Mouse (Mus musculus) adrenal gland, adult (tissue): ENCODE measurements at regions not wholly inside any gene's neighbourhood (a gene's known extent, or its start where the extent isn't known, plus 50 kb on each side); places are given as distances from the start of the nearest gene placed in this dataset.
A peak's percentile ranks its signal among the peaks of the same experiment; 100 is the strongest.
"Not testable (repeated sequence)": the region's sequence is repeated elsewhere in the genome, so short reads cannot be mapped to it uniquely, and the experiment has no call there.

ENCODE experiments used
- DNase-seq, 2 experiments: peaks; one replicate each; pipeline ENCODE4 v3.0.0; 2022 to 2023; ENCODE audit warnings: low spot score in 1 of 2; ENCODE audit not compliant: inconsistent age in 2 of 2

DNA sequence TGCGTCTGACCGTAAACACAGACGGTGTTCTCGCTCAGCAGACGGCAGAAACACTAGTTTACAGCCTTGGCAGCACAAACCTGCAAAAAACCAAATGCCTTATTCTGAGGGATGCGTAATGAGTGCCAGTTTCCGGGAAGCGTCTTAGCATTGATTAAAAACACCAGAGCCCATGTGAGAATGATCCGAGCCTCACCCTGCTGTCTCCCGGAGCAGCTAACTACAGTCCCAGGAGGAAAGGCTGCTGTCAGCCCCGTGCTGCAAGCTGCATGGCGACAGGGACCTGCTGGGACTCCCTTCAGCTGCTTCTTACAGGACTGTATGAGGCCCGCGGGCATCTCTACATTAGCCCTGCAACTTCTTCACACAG is 189.7 kb downstream of the Med10 start:
- no peak for DNase-seq

DNA sequence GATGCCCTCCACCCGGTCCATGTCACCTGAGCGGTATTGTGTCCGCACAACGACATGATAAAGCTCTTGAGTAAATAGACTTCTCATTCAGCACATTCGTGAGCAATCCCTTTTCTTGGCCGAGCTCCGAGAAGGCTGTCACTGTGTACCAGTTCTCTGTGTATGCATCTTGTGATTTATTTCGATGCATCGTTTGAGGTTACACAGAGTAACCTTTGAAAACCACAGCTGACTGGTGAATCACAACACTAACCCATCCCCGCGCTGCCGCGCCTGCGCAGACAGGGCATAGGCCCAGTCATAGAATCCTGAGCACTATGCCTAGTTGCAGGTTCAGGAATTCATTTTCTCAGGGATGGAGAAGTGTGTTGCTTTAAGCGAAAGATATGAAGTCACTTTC is 201.4 kb downstream of the Med10 start:
- peak; percentile 42 to 52 for DNase-seq

DNA sequence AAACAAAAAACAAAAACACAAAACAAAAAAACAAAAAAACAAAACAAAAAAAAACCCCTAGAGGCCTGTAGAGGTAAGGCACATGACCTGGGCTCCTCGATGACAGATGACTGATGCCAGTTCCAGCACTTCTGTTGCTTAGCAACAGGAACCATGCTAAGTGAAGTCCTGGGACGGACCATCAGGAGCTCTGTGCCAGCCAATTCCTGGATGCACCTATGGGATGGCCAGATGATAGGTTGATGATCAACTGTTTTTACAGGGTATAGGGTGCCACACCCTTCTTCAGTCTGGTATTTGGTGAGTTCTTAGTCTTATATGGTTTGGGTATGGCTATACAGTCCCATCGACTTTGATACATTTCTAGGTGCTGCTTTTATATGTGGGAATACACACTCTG is 209.9 kb downstream of the Med10 start:
- DNase-seq: no peak

DNA sequence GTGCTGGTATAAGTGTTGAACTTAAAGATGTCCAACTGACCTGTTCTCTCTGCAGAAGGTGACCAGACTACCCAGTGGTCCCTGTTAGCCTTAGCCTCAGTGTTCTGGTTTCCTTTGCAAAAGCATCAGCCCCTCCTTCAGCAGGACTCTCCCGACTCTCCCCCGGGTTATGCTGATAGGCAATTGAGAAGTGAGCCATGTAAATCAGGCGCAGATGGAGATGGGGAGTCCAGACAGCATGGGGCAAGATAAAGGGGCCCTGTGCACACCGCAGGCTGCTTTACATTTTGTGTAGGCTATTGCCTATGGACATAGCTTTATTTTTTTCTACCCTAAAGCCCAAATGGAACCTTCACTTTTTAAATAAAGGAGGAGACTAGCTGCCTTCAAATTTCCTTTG is 213.0 kb downstream of the Med10 start:
- DNase-seq: no peak

DNA sequence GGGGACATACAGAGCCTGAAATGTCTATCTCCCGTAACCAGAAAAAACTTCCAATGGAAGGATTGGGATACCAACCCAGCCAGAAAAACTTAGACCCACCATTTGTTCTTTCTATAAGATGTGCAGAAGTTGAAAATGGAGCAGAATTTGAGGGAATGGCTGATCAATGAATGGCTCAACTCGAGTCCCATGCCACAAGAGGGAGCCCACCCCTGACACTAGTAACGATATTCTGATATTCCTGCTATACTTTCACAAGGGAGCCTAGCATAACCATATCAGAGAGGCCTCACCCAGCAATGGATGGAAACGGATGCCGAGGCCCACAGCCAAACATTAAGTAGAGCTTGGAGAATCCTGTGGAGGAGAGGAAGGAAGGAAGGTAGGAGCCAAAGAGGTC is 215.3 kb downstream of the Med10 start:
- DNase-seq: no peak

DNA sequence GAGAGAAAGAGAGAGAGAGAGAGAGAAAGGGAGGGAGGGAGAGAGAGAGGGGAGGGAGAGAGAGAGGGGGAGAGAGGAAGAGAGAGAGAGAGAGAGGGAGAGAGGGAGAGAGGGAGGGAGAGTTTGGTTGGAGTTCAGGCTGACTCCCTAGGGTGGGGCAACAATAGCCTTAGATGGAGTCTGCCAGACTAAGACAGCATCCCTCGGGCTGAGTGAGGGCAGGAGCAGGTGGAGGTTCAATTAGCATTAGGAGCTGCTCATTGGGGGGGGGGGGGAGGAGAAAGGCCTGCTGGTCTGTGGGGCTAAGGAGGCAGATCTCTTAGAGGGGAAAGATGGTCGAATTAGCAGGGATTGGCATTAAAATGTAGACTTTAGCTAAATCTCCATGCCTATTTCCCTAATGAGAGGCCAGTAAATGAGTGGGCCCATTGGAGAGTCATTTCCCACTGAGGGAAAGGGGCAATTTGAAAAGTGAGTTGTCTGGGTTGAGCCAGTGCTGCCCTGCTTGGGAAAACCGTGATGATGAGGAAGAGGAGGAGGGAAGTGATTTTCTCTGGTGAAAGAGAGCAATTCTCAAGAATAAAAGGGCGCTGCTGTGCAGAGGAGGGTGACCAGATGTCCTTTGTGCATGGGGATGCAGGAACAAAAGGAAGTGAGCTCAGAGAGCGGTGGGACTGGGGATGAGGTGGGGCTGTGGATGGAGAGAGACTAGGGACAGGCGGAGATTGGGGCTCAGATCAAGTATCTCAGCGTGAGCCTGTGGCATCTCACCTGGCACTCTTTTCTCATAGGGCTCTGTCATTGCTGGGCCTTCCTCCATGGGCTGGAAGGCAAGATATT is 218.0 kb downstream of the Med10 start:
- no peak for DNase-seq

DNA sequence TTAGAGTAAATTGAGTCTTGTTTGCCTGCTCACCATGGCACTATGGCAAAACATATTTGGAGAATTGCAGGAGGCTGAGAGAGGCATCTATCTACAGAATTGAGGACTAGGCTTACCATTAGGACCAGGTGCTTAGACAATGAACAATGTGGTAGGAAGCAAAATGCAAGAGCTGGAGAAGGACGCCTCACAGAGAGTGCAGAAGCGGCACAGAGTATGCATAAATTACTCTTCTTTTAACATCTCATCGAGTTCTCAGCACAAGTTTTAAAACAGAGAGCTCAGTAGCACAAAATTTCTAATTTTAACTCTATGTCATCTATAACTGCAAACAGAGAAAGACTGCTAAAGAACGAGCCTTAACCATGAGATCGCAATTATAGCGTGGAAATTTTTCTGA is 231.1 kb downstream of the Med10 start:
- DNase-seq: no peak

DNA sequence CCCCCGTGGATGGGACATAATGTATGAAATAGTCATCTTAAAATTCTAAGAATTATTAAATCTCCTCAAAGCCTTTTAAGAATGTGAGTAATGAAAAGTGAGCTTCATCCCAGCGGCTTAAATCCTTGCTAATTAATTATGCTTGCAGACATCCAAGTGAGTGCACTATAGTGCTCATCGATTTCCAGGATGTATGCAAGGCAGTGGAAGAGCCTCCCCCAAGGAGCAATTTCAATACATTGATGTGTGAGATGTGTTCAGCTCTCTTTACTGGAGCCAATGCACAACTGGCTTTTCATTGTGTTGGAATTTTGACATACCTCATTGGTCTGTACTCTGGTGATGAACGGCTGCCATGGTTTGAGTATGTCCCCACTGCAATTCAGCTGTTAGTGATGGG is 231.6 kb downstream of the Med10 start:
- DNase-seq: no peak

DNA sequence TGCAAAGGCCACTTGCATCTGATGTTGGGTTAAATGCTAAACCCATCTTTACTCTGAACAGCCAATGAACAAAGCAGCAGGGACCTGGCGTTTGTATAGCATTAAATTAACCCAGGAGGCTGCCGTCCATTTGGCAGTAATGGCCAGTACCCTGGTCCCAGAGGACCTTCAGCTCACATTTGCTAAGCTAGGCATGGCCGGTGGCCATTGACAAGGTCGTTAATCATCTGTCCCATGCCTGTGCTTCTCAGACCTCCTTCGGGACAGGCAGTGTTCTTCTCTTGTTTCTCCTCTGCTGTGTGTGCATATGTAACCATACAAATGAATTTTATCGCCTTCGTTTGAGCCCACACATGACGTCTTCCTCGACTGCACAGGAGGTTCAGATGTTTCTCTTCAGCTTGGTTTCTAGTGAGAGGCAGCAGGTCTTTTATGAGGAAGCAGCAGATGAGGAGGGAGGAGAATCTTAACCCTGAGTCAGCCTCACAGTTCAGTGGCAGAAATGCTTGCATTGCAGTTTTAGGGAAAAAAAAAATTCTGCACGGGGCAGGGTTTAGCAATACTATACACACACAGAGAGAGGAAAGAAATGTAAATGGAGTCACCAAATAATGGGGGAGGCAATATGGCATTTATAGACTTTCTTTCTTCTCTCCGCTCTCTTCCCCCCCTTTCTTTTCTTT is 235.9 kb downstream of the Med10 start:
- DNase-seq: peak in 1 of 2 experiments; percentile 19

DNA sequence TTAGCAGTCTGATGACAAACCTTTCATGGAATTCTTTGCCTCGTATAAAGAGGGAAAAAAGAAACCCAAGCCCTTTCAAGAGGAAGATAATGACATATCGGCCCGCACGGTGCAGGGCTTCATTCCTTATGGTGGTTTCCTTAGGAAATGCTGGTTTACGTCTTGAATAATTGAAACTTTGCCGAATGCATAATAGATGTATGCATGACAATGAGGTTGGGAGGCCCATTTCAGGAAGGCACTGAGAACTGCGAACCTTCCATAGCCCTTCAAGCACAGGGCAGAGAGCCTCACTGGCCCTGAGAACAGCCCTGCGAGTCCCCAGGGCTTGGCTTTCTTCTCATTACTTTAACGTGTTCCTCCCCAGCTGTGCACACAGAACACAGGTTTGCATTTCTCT is 255.7 kb downstream of the Med10 start:
- DNase-seq: no peak

DNA sequence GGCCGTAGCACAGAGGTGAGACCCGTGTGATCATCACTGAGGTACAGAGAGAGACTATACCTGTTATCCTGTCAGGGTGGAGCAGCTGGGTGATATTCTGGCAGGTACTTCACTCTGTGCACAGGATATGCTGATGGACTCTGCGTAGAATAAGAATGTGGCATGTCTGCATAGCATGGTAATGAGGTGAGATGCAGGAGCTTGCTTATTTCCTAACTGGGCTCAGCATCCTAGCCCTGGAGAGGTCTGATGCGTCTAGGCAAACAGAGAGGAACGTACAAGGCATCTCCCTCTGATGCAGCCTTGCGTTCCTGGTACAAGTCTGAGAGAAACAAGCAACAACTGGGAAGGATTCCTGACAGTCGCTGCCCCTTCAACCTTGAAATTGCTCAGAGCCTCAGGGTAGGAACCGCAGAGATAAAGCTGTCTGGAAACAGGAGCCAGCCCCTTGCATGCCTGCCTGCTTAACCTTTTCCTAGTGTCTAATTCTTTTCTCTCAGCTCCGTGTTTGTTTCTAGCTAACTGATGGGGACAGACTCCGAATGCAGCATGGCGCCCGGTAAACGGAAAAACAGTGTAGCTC is 259.3 kb downstream of the Med10 start:
- DNase-seq: no peak

DNA sequence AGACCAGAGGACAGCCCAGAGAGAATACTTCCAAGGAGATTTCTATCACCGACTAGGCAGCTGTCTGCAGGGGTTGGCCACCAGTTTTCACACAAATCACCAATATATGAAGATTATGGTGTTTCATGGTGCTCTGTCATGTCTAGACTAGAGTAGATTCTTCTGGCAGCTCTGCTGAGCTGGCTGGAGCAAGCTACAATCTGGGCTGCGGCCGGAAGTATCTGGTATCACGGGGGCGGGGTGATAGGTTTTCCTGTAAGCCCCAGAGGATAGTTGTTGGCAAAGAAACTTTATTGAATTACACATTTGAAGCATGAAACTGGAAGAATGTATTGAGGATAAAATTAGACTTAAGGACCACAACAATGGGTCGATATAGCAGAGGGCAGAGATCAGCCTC is 271.5 kb downstream of the Med10 start:
- no peak for DNase-seq

DNA sequence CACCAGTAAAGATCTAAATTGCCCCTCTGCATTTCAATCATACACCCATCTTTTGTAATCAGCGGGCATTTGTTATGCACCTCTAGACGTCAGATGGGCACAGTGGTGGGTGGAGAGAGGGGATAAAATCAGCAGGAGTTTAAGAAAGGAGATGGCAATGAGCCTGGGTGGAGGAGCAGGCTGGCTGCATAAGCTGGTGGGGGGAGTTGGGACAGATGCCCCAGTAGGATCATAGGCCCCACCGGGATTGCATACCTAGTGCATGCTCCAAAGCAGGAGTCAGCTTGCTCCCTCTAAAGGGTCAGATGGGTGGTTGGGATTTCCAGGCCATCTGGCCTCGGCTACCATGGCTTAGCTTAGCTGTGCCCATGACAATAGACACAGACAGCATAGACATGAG is 273.2 kb downstream of the Med10 start:
- no peak for DNase-seq

DNA sequence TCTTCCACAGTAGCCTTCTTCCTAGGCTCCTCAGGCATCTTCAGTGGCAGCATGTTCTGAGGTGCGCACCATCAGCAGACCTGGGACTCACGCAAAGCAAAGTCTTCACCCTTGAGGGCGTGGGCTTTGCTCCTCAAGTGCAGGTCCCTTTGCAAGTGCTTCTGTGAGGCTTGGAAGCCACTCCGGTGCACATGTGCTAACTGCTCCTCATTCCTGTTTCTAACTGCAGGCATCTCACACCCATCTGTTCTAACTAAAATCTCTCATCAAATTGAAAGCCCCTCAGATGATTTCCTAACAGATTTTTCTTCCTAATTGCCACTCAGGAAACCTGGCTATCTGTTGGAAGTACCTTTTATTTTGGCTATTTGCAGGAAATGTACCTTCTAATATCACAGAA is 278.9 kb downstream of the Med10 start:
- no peak for DNase-seq

DNA sequence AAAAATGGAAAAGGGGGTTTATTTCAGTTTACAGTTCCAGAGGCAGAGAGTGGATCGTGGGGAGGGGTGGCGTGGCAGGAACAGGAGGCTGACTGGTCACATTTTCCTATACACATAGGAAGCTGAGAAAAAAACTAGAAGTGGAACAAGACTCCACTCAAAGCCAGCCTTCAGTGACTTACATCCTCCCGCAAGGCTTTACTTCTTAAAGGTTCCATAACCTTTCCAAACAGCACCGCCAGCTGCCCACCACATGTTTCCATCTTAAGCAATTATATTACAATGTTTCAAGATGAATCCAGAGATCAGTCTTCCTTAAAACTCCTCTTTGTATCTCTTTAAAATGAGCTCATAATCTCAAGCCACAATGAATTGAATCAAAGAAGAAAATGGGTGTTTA is 290.7 kb downstream of the Med10 start:
- no peak for DNase-seq

DNA sequence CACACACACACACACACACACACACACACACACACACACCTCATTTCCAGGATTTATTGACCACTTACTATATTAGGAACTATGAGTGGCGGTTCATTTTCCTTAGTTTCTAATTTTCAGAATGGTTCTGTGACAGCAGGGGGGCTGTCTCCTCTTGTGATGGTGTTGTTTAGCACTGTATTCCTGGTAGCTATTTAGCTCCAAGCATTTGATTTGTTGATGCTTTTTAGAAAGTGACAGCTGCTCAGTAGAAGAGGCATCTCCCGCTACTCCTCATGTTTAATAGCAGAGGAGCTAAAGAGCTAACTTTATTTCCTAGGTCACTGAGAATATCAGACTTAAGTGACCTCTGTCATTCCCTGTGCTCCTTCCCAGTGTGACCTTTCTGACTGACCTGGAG is 291.8 kb downstream of the Med10 start:
- no peak for DNase-seq

DNA sequence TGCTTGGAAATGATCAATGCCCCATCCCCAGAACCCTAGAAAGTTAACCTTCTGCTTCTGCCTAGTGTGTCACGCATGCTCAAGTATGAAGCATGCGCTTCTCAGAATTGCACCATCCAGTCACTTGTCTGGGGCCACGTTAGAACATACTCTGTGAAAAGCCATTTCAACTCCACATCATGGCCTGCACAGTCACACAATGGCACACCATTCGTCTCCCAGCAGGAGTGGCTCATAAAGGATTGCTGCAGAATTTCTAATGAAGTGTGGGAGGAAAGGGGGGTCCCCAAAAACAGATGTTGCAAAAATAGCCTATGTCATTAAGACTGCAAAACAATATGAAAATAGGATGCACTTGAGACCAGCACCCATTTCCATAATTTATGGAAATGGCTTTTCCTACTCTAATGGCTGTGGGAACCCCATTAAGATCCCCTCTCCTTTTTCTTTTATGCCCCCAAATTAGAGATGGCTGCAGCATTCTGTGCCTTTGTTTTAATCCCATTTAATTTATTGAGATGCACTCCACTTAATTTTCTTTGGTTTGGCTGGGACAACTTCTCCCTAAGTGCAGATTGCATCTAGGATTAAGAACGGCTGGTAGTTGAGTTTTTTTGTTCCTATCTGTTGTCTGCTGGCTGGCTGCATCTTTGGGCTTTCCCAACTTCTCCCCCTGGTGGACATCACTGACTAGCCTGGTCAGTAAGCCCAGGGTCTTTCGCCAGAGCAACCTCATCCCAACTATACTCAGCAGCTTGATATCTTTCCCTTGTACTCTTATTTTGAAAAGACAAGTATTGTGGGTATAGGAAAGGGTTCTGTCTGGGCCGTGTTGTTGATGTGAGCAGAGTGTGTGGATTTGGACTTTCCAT is 294.5 kb downstream of the Med10 start:
- DNase-seq: no peak

DNA sequence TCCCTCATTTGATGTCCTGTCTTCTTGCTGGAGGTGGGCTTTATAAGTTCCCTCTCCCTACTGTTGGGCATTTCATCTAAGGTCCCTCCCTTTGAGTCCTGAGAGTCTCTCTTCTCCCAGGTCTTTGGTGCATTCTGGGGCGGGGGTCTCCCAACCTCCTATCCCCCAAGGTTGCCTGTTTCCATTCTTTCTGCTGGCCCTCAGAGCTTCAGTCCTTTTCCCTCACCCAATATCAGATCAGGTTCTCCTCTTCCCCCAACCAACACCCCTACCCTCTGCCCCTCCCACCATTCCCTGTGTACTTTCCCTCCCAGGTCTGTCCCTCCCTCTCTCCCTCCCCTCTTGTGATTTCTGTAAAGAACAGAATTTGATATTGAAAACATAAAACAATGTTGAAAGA is 297.9 kb downstream of the Med10 start:
- DNase-seq: not testable (repeated sequence)

DNA sequence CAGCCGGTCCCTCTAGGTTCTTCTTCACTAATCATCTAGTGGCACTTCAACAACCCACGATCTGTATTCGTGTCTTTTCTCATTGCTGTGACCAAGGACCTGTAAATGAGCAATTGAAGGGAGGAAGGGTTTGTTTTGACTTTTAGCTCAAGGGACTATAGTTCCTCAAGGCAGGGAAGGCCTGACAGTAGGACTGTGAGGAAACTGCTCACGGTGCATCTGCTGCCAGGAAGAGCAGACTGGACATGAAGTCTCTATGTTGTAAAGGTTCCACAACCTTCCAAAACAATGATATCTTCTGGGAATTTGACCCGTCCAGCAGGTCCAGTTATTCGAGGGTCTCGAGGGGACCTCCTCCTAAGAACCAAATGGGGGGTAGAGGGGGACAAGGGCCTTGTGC is 300.8 kb downstream of the Med10 start:
- DNase-seq: no peak

DNA sequence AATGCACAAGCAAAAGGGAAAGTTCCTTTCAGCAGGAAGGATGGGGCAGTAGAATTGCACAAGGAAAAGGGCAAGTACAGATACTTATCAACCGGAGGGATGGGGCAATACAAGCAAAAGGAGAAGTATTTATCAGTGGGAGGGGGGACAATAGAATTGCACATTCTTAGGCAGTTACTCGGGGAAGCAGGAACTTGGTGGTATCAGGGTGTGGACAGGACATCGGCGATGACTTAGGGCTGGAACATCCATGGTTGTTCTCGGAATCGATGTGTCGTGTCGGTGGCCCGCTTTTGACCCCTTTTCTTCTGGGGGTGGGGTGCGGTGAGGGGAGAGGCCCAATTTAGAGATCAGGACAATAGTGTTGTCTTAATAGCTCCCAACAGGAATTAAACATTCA is 301.3 kb downstream of the Med10 start:
- DNase-seq: not testable (repeated sequence)

DNA sequence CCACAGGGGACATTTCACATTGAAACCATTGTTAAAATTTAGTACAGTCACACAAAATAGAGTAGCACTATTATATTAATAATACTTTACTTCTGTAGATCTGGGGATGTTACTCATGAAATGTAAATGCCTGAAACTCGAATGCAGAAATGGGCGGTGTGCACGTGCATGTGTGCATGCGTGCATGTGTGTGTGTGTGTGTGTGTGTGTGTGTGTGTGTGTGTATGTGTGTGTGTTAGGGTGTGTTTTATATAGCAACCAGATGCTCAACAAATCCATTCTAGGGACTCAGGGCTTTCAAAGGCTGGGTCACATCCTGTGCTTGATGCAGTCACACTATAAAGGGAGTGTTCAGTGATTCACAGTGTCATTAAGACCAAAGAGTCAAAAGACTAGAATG is 301.7 kb downstream of the Med10 start:
- no peak for DNase-seq
